Mouse (Mus musculus) natural killer cell, adult 2 months (primary cell): ENCODE data around the gene Crip3.

Experiments used
- DNase-seq, 2 experiments: peaks; one replicate each; pipeline ENCODE4 v3.0.0; 2022; ENCODE audit warnings: low spot score in 2 of 2

The Crip3 gene

GRCm38 (mm10) chr17:46428761-46429414, at the start of gene Crip3:
Crip3 (plus strand) TSS chr17:46428926.
- no peak for DNase-seq

DNA sequence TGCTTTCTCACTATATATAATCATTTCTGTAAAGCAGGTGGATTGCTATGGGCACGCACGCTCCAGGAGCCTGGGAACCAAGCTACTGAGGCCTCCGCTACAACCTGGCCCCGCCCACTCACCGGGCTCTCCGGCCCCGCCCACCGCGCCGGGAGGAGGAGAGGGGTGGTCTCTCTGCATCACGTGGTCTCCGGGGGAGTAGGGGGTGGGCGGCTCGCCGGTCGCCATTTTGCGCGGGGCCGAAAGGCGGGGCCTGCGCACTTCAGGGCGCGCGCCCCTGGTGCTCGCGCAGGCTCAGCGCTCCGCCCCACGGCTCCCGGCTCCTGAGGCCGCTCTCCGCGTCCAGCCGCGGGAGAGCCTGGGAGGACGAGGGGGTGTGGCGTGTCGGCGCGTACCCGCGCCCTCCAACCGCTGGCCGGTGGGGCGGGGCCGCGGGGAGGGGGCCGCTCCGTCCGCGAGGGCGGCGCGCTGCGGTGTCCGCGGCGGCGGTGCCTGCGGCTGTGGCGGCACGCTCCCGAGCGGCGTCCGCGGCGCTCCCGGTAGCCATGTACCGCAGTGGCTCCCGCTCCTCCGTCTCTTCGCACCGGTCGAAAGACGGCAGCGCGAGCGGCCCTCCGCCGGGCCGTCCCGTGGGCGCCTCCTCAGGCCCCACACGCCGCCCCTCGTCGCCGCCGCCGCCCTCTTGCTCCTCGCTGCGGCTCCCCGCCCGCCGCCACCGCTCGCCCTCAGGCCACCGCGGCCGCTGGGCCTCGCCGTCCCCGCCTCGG, 45.2 kb upstream of the Crip3 start, which contains the start of gene Zfp318:
Zfp318 (plus strand) TSS at position 438 of the 767 bp plus-strand sequence.
- peak; percentile 91 to 97 for DNase-seq

- peak in 1 of 2 experiments; percentile 6 for DNase-seq
These were observed 44.5 kb upstream of the Crip3 start for GRCm38 (mm10) chr17:46384061-46384801.

DNA sequence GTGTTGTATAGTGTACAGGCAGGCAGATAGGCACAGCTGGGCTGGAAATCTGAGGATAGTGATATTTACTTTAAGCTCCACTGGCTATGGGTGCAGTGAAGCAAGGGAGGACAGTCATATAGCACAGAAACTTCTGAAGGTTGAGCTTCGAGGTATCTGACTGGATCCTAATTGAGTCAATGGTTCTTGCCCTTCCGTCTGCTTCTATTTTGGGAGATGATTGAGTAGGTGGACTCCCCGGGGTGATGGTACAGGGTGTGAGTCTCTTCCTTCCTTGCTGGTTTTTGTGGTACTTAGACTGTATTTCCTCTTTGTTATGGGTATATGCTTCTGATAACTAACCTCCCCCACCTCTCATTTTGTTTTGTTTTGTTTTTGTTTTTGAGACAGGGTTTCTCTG, 40.5 kb upstream of the Crip3 start:
- DNase-seq: peak; percentile 62 to 72

GRCm38 (mm10) chr17:46393012-46393411, 35.7 kb upstream of the Crip3 start:
- peak; percentile 20 to 54 for DNase-seq

DNA sequence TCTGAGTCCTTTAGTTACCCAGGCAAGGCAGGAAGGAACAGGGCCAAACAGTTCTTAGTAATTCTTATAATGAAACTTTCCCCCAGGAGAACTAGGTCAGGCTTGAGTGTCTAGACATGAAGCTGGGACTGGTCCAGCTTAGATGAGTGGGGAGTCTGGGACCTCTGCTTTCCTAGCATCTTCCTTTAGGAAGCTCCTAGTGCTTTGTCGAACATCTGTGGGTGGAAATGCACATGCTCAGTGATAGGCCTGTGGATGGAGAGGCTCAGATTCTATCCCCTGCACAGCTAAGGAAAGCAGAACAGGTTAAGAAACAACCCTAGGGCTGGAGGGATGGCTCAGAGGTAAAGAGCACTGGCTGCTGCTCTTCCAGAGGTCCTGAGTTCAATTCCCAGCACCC, 34.1 kb upstream of the Crip3 start:
- DNase-seq: no peak

DNA sequence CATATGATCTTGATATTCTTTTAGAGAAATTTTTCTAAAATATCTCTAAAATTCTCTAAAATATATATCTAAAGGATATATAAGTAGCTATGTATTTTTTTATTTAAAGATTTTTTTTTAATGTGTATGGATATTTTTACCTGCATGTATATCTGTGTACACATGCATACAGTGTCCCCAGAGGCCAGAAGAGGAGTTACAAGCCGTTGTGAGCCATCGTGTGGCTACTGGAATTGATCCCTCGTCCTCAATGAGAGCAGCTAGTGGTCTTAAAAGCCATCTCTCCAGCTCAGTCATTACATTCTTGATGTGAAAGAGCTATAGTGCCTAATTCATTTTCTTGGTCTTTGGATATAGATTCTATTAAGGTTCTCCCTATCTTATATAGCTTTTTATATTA, 20.2 kb upstream of the Crip3 start:
- no peak for DNase-seq

- DNase-seq: no peak
These were observed 10.1 kb upstream of the Crip3 start for GRCm38 (mm10) chr17:46418628-46419027.

GRCm38 (mm10) chr17:46419717-46420116, 9.0 kb upstream of the Crip3 start:
- DNase-seq: no peak

DNA sequence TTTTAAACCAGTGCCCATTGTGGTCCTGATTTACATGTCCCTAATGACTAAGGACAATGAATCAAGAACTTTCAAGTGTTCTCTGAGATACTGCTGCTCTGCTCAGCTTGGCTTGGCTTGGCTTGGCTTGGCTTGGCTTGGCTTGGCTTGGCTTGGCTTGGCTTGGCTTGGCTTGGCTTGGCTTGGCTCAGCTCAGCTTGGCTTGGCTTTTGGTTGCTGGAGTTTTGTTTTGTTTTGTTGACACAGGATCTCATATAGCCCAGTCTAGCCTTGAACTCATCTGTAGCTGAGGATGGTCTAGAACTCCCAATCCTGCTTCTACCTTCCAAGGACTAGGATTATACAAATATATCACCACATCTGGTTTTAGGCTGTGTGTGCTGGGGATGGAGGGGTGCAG, 2.2 kb upstream of the Crip3 start:
- DNase-seq: no peak

- peak; percentile 32 to 40 for DNase-seq
These were observed 4.9 kb downstream of the Crip3 start for GRCm38 (mm10) chr17:46433627-46434026.

GRCm38 (mm10) chr17:46436672-46437366, 8.1 kb downstream of the Crip3 start:
- DNase-seq: peak; percentile 12 to 40

GRCm38 (mm10) chr17:46438298-46438873, 9.7 kb downstream of the Crip3 start, which contains the start of gene Slc22a7:
Slc22a7 (minus strand) TSS chr17:46438457.
- DNase-seq: no peak

GRCm38 (mm10) chr17:46439176-46439575, 10.4 kb downstream of the Crip3 start:
- DNase-seq: no peak

- DNase-seq: no peak
These were observed 16.3 kb downstream of the Crip3 start for GRCm38 (mm10) chr17:46444839-46445579.

- no peak for DNase-seq
These were observed 17.5 kb downstream of the Crip3 start for GRCm38 (mm10) chr17:46446264-46446663.

DNA sequence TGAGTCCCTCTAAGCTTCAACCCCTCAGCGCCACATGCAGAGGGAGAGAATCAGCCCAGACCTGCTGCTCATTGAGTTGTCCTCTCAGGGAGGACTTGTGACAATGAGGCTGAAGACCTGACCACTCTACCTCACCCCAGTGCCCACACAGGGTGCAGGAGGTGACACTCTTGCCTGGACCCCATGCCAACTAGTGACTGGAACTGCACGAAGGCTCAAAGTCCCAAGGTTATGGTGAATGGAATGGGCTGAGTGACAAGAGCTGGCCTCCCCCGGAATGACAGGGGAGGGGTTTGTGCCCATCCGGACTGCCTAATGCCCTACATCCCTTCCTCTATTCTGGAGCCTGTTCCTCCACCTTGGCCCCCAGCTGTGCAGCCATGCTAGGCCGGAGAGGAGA, 24.0 kb downstream of the Crip3 start:
- no peak for DNase-seq

DNA sequence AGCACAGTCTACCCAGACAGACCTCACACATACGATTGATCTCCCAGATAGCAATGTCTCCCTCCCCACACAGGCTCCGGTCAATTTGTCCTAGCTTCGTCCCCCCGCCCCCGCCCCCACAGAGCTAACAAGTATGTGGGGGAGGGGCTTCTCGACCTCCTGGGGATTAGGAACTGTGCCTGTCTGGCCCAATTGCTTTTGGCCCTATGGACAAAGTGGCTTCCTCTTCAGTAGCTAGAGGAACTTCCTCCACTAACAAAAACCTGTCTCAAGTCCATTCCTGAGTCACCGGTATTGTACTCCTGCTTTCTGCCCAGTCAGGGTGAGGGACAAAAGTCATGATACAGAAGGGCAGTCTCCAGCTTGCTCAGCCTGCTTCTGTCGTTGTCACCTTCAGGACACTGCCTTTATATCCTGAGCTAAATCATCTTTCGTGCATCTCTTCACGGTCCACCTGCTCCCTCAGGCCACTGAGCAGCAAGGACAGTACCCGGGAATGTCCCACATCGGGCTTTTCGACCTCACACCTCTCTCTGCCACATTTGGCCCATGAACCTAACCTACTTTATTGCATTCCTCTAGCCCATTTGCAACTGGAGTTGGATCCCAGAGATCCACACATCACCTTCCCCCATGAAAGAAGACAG, 24.7 kb downstream of the Crip3 start:
- no peak for DNase-seq

GRCm38 (mm10) chr17:46453970-46454411, 25.3 kb downstream of the Crip3 start:
- DNase-seq: no peak

GRCm38 (mm10) chr17:46454539-46454938, 25.8 kb downstream of the Crip3 start:
- DNase-seq: no peak
